9 mouse cellular contexts compared by ENCODE assay signal in the genomic region with DNA sequence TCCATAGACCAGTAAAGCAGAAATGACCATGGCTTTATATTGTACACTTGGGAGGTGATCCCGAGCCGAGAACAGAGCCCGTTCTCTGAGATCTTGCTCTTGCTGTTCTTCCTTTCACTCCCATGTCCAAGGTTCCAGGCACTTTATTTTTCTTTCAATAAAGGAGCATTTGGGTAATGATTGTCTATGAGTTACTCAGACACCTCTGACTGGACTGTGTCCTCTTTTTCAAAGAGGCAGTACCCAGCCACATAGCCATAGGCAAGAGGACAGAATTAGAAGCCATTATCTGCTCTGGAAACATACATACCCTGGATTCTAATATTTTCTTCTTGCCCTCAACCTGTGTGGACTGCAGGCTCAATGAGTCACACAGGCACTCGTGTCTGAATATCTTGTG. TPM values are rescaled to one million over a fixed set of nuclear protein-coding genes. Genes with fewer than 3 reads are reported as not detected.
A peak's percentile ranks its signal among the peaks of the same experiment; 100 is the strongest.
DNase-seq lines count a peak whose midpoint lies in the region; ATAC-seq and TF ChIP-seq lines count a peak whose summit lies in the region.
"Had no signal": no experiment of that assay in that cellular context is flagged by ENCODE, and none has a peak within 500 bp of the region (broad histone marks: within the 10 kb centered on the region; RNA-seq: fewer than 3 reads in every experiment).

No protein-coding gene starts in this region.

- peaks cover 27% of the 10 kb centered on the region for H3K36me3 ChIP-seq in heart, embryonic 13.5 days
- peaks cover 28% of the 10 kb centered on the region for H3K36me3 ChIP-seq in megakaryocyte, embryonic 14.5 days (replicated peaks; ENCODE audit: low read length)
- H3K36me3 ChIP-seq in limb, embryonic 10.5 days, result peaks cover 18% of the 10 kb centered on the region
- peaks cover 11% of the 10 kb centered on the region for H3K36me3 ChIP-seq in stomach, postnatal 0 days (ENCODE audit: control insufficient read depth, insufficient read depth, low read length)

- no peak for DNase-seq in heart, postnatal 14 days
- DNase-seq in limb, embryonic 10.5 days (ENCODE audit: low spot score), result no peak
- DNase-seq in stomach, postnatal 0 days (ENCODE audit: low spot score), result no peak
- DNase-seq in frontal cortex, postnatal 36 days (ENCODE audit: low spot score in 2 of 2), result no peak
- no peak for DNase-seq in cerebellum, adult 8-10 months

- no peaks in the 10 kb centered on the region for H3K27me3 ChIP-seq in heart, embryonic 13.5 days (replicated peaks)
- H3K27me3 ChIP-seq in megakaryocyte, embryonic 14.5 days (replicated peaks), result peaks cover 11% of the 10 kb centered on the region
- H3K27me3 ChIP-seq in limb, embryonic 10.5 days (ENCODE audit: low read depth, poor library complexity, severe bottlenecking), result no peaks in the 10 kb centered on the region
- H3K27me3 ChIP-seq in stomach, postnatal 0 days (ENCODE audit: control insufficient read depth, insufficient read depth, low read length), result no peaks in the 10 kb centered on the region
- H3K27me3 ChIP-seq: CH12.LX had no signal

- H3K27ac ChIP-seq in heart, embryonic 13.5 days (replicated peaks), result peak overlapping the region; percentile 85
- peak overlapping the region; percentile 86 for H3K27ac ChIP-seq in limb, embryonic 10.5 days
- peak overlapping the region; percentile 96 for H3K27ac ChIP-seq in stomach, postnatal 0 days (replicated peaks)

- peak overlapping the region; percentile 50 for H3K9ac ChIP-seq in heart, embryonic 13.5 days
- H3K9ac ChIP-seq in stomach, postnatal 0 days (ENCODE audit: low read length), result no peak overlapping the region

- TF ChIP-seq CTCF in stomach, postnatal 0 days (IDR thresholded peaks at IDR 0.05; ENCODE audit: low read depth), result no peak

- no peak for TF ChIP-seq EP300 in stomach, postnatal 0 days (optimal IDR thresholded peaks at IDR 0.05)

- peaks cover 30% of the 10 kb centered on the region for H3K4me1 ChIP-seq in heart, embryonic 13.5 days
- H3K4me1 ChIP-seq in megakaryocyte, embryonic 14.5 days, result peaks cover 33% of the 10 kb centered on the region
- peaks cover 44% of the 10 kb centered on the region for H3K4me1 ChIP-seq in limb, embryonic 10.5 days
- peaks cover 5% of the 10 kb centered on the region for H3K4me1 ChIP-seq in stomach, postnatal 0 days (replicated peaks; ENCODE audit: control insufficient read depth, insufficient read depth)

- no peak overlapping the region for H3K4me3 ChIP-seq in heart, embryonic 13.5 days
- H3K4me3 ChIP-seq in megakaryocyte, embryonic 14.5 days (replicated peaks), result peak overlapping the region; percentile 47
- no peak overlapping the region for H3K4me3 ChIP-seq in limb, embryonic 10.5 days
- no peak overlapping the region for H3K4me3 ChIP-seq in stomach, postnatal 0 days (ENCODE audit: low read depth, low read length)

- no peak for ATAC-seq in heart, embryonic 13.5 days (ENCODE audit: extremely low read depth, insufficient number of reproducible peaks, low FRiP score, low TSS enrichment)
- ATAC-seq in megakaryocyte, adult 5-6 weeks (ENCODE audit: poor library complexity, severe bottlenecking), result no peak
- ATAC-seq in stomach, postnatal 0 days (ENCODE audit: low FRiP score, low TSS enrichment), result peak; percentile 40

- H3K4me2 ChIP-seq in heart, embryonic 13.5 days, result peak overlapping the region; percentile 81
- peak overlapping the region; percentile 64 for H3K4me2 ChIP-seq in stomach, postnatal 0 days (replicated peaks; ENCODE audit: low read depth)

- 63% methylated on average over 4 of the region's 4 CpGs for WGBS in heart, embryonic 13.5 days
- WGBS in limb, embryonic 10.5 days, result 82% methylated on average over 4 of the region's 4 CpGs
- WGBS in stomach, postnatal 0 days, result 55% methylated on average over 4 of the region's 4 CpGs

- no peaks in the 10 kb centered on the region for H3K9me3 ChIP-seq in heart, embryonic 13.5 days
- H3K9me3 ChIP-seq in megakaryocyte, embryonic 14.5 days, result no peaks in the 10 kb centered on the region
- no peaks in the 10 kb centered on the region for H3K9me3 ChIP-seq in limb, embryonic 10.5 days (replicated peaks)
- no peaks in the 10 kb centered on the region for H3K9me3 ChIP-seq in stomach, postnatal 0 days (ENCODE audit: control insufficient read depth, low read length)

- intact Hi-C loops in heart, postnatal 14 days (cut with DNase I), result no loop called here

RNA-seq across cellular contexts. Expression of a gene that starts 2.0 kb away (rescaled TPM):
- 6.4 and 7.2 TPM in 2 replicates for polyA plus RNA-seq in heart, embryonic 13.5 days (2015; fragmentation: Nextera tagmentation; extraction: Ambion mirVana)
- total RNA-seq in heart, postnatal 14 days (2021), result 1 to 10 TPM; 3.1 to 4.0 TPM
- polyA plus RNA-seq in megakaryocyte, embryonic 14.5 days (2012; ENCODE audit: insufficient read depth, low replicate concordance), result 0.57 TPM in 1 of 2 replicates, not detected in the other
- 0.09 TPM in 1 of 2 replicates, not detected in the other for total RNA-seq in megakaryocyte, adult 5-6 weeks (2015)
- not detected in 2 replicates for total RNA-seq in megakaryocyte, adult 5-6 weeks (2017)
- 10.8 and 18.2 TPM in 2 replicates for polyA plus RNA-seq in limb, embryonic 10.5 days (2016; fragmentation: Nextera tagmentation; extraction: Ambion mirVana)
- polyA plus RNA-seq in stomach, postnatal 0 days (2015; fragmentation: Nextera tagmentation; extraction: Ambion mirVana), result 8.2 and 10.2 TPM in 2 replicates

RNA-seq across cellular contexts. Expression of a gene that starts 12.3 kb away (rescaled TPM):
- 97.7 and 98.6 TPM in 2 replicates for polyA plus RNA-seq in heart, embryonic 13.5 days (2015; fragmentation: Nextera tagmentation; extraction: Ambion mirVana)
- 10 to 100 TPM; 18.3 to 22.3 TPM for total RNA-seq in heart, postnatal 14 days (2021)
- 463 and 1,018 TPM in 2 replicates for polyA plus RNA-seq in megakaryocyte, embryonic 14.5 days (2012; ENCODE audit: insufficient read depth, low replicate concordance)
- total RNA-seq in megakaryocyte, adult 5-6 weeks (2015), result 51.0 and 64.8 TPM in 2 replicates
- total RNA-seq in megakaryocyte, adult 5-6 weeks (2017), result 15.4 and 16.3 TPM in 2 replicates
- 290 and 304 TPM in 2 replicates for polyA plus RNA-seq in limb, embryonic 10.5 days (2016; fragmentation: Nextera tagmentation; extraction: Ambion mirVana)
- 70.1 and 72.8 TPM in 2 replicates for polyA plus RNA-seq in stomach, postnatal 0 days (2015; fragmentation: Nextera tagmentation; extraction: Ambion mirVana)

RNA-seq across cellular contexts. Expression of a gene that starts 21.1 kb away (rescaled TPM):
- polyA plus RNA-seq in heart, embryonic 13.5 days (2015; fragmentation: Nextera tagmentation; extraction: Ambion mirVana), result 13.5 and 14.0 TPM in 2 replicates
- total RNA-seq in heart, postnatal 14 days (2021), result 1 to 10 TPM; 7.0 to 7.7 TPM
- polyA plus RNA-seq in megakaryocyte, embryonic 14.5 days (2012; ENCODE audit: insufficient read depth, low replicate concordance), result 1.9 and 7.6 TPM in 2 replicates
- 0.09 and 0.11 TPM in 2 replicates for total RNA-seq in megakaryocyte, adult 5-6 weeks (2015)
- total RNA-seq in megakaryocyte, adult 5-6 weeks (2017), result 0.07 TPM in 1 of 2 replicates, not detected in the other
- 3.6 and 3.9 TPM in 2 replicates for polyA plus RNA-seq in limb, embryonic 10.5 days (2016; fragmentation: Nextera tagmentation; extraction: Ambion mirVana)
- 2.9 and 4.2 TPM in 2 replicates for polyA plus RNA-seq in stomach, postnatal 0 days (2015; fragmentation: Nextera tagmentation; extraction: Ambion mirVana)

RNA-seq across cellular contexts. Expression of a gene that starts 55.5 kb away (rescaled TPM):
- 14.9 and 17.2 TPM in 2 replicates for polyA plus RNA-seq in heart, embryonic 13.5 days (2015; fragmentation: Nextera tagmentation; extraction: Ambion mirVana)
- 10 to 100 TPM; 49.4 to 54.4 TPM for total RNA-seq in heart, postnatal 14 days (2021)
- polyA plus RNA-seq in megakaryocyte, embryonic 14.5 days (2012; ENCODE audit: insufficient read depth, low replicate concordance), result 9.2 and 12.9 TPM in 2 replicates
- total RNA-seq in megakaryocyte, adult 5-6 weeks (2015), result 1.2 and 1.3 TPM in 2 replicates
- total RNA-seq in megakaryocyte, adult 5-6 weeks (2017), result 3.1 and 4.8 TPM in 2 replicates
- polyA plus RNA-seq in limb, embryonic 10.5 days (2016; fragmentation: Nextera tagmentation; extraction: Ambion mirVana), result 18.6 and 19.2 TPM in 2 replicates
- polyA plus RNA-seq in stomach, postnatal 0 days (2015; fragmentation: Nextera tagmentation; extraction: Ambion mirVana), result 12.3 and 14.5 TPM in 2 replicates

RNA-seq across cellular contexts. Expression of a gene that starts 59.7 kb away (rescaled TPM):
- polyA plus RNA-seq in heart, embryonic 13.5 days (2015; fragmentation: Nextera tagmentation; extraction: Ambion mirVana), result 42.5 and 46.7 TPM in 2 replicates
- total RNA-seq in heart, postnatal 14 days (2021), result 10 to 100 TPM; 17.5 to 18.2 TPM
- 29.8 and 114 TPM in 2 replicates for polyA plus RNA-seq in megakaryocyte, embryonic 14.5 days (2012; ENCODE audit: insufficient read depth, low replicate concordance)
- 11.9 and 14.2 TPM in 2 replicates for total RNA-seq in megakaryocyte, adult 5-6 weeks (2015)
- total RNA-seq in megakaryocyte, adult 5-6 weeks (2017), result 9.9 and 12.1 TPM in 2 replicates
- polyA plus RNA-seq in limb, embryonic 10.5 days (2016; fragmentation: Nextera tagmentation; extraction: Ambion mirVana), result 74.2 and 76.5 TPM in 2 replicates
- polyA plus RNA-seq in stomach, postnatal 0 days (2015; fragmentation: Nextera tagmentation; extraction: Ambion mirVana), result 53.6 and 55.1 TPM in 2 replicates
